Mouse (Mus musculus): ENCODE results near the gene Plxnc1. TPM values are rescaled to one million over a fixed set of nuclear protein-coding genes. Genes with fewer than 3 reads are reported as not detected.

Plxnc1 gene
- polyA plus RNA-seq, 1 experiment = 31.1 TPM

DNA sequence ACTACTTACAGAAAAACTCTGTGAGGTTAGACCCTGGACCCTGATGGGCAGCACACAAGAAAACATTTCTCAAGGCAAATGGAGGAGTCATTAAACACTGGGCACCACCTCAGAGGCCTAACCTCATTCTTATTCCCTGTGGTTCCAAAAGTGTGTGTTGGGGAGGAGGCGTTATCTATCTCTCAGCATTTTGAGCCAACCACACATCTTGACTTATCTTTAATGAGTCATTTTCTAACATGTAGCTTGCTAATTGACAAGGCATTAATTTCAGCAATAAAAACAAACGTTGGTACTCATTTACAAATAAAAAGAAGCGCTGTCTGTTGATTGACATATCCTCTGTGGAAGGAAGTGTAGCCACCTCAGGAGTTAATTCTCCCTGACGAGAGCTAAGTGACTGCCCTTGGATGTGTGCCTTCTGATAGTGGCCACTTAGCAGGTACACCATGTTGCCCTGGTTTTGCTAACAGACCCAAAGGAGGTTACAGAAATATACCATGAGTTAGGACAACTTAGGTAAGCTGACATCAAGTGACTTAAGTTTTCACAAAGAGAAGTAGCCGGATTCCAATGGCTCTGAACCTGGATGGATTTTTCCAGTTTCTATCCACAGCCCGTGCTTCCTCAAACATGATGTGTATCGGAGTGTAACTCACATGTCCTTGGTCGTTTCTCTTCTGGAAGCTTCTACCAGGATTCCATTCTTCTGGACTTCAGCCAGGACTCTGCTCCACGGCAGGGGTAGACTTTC lies 29.9 kb upstream of the Plxnc1 start:
- TF ChIP-seq POLR2A (IDR thresholded peaks at IDR 0.05; ENCODE audit: borderline replicate concordance, extremely low read depth, insufficient read depth, insufficient read length, poor library complexity, severe bottlenecking) (no peak), CTCF (IDR thresholded peaks at IDR 0.05; ENCODE audit: borderline replicate concordance, extremely low read depth, insufficient read depth, insufficient read length) (no peak)
- DNase-seq (ENCODE audit: low read depth) = peak; percentile 48

DNA sequence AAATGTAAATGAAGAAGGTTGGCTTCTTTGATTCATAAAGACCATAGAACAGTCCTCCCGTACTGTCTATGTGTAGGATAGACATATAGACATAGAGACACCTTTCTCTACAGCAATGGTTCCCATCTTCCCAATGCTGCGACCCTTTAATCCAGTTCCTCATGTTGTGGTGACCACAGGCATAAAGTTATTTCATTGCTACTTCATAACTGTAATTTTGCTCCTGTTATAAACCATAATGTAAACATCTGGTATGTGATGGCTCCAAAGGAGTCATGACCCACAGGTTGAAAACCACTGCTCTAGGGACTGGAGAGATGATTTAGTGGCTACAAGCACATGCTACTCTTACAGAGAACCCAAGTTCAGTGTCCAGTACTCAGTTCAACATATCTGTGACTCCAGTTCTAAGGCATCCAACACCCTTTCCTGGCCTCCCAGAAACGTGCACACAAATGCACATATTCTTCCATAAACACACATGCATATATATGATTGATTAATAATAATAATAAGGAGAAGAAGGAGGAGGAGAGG lies 27.1 kb upstream of the Plxnc1 start:
- no peak for DNase-seq (ENCODE audit: low read depth)
- TF ChIP-seq CTCF (IDR thresholded peaks at IDR 0.05; ENCODE audit: borderline replicate concordance, extremely low read depth, insufficient read depth, insufficient read length) (no peak), POLR2A (IDR thresholded peaks at IDR 0.05; ENCODE audit: borderline replicate concordance, extremely low read depth, insufficient read depth, insufficient read length, poor library complexity, severe bottlenecking) (no peak)

DNA sequence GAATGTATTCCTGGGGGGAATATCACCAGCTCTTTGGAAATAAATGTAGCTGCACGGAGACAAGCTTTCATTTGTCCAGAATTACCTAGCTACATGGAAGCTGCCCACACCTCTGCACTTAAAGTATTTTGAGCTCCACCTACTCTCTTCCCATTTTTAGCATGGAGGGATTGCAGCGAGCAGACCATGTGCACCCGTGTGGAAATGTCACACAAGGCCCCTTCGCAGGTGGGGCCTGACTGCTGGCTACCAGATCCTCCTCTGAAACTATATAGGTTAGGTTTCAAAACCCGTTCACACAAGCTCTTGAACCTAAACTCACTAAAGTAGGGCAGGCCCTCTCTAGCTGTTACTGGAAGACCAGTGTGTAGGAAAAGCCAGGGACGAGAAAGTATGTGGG lies 25.6 kb upstream of the Plxnc1 start:
- DNase-seq (ENCODE audit: low read depth) = no peak
- TF ChIP-seq CTCF (IDR thresholded peaks at IDR 0.05; ENCODE audit: borderline replicate concordance, extremely low read depth, insufficient read depth, insufficient read length) (no peak), POLR2A (IDR thresholded peaks at IDR 0.05; ENCODE audit: borderline replicate concordance, extremely low read depth, insufficient read depth, insufficient read length, poor library complexity, severe bottlenecking) (no peak)

DNA sequence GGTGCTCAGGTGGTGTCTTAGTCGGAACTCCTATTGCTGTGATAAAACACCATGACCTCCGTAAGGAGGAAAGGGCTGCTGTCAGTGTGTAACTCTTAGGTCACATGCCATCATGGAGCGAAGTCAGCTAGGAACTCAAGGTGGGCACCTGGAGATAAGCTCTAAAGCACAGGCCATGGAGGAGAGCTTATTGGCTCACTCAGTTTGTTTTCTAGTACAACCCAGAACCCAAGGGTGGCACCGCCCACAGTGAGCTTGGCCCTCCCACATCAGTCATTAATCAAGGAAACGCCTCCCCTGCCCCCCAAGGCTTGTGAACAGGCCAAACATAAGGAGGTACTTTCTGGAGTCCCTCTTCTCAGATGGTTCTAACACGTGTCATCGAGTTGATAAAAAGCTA lies 22.8 kb upstream of the Plxnc1 start:
- no peak for DNase-seq (ENCODE audit: low read depth)
- TF ChIP-seq CTCF (IDR thresholded peaks at IDR 0.05; ENCODE audit: borderline replicate concordance, extremely low read depth, insufficient read depth, insufficient read length) (no peak), POLR2A (IDR thresholded peaks at IDR 0.05; ENCODE audit: borderline replicate concordance, extremely low read depth, insufficient read depth, insufficient read length, poor library complexity, severe bottlenecking) (no peak)

DNA sequence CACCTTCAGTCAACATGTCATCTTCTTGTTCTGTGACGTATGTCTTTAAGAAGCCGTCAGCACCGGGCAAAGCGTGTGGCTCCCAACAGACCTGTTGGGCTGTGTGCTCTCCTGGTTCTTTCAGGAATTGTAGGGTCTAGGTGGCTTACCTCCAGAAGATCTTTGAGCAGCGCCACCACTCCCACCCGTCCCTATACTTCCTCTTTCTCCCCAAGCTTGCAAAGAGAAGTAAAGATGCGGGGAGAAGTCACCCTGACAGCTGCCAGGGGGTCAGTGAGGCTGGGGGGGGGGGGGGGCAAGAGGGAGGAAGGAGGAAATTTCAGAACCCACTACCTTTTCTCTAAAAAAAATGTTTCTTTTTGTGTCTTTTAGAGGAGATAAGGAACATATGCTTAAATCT lies 22.2 kb upstream of the Plxnc1 start:
- no peak for TF ChIP-seq POLR2A (IDR thresholded peaks at IDR 0.05; ENCODE audit: borderline replicate concordance, extremely low read depth, insufficient read depth, insufficient read length, poor library complexity, severe bottlenecking)
- no peak for TF ChIP-seq CTCF (IDR thresholded peaks at IDR 0.05; ENCODE audit: borderline replicate concordance, extremely low read depth, insufficient read depth, insufficient read length)
- no peak for DNase-seq (ENCODE audit: low read depth)

DNA sequence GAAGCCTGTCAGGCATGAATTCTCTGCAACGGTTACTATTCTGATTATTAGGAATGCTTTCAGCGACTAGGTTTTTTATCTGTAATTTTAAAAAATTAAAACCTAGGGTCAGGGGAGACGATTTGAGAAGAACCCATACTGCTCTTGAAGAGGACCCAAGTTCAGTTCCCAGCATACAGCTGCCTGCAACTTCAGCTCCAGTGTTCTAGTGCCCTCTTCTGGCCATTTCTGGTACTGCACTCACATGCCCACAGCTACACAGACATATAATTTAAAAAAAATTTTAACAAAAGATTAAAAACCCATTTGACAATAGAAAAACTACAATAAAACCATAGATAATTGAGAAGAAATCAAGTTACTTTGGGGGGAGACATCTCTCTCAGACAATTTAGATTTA lies 20.5 kb upstream of the Plxnc1 start:
- TF ChIP-seq CTCF (IDR thresholded peaks at IDR 0.05; ENCODE audit: borderline replicate concordance, extremely low read depth, insufficient read depth, insufficient read length) (peak; percentile 49; the same call in 1 of the 2 replicates), POLR2A (IDR thresholded peaks at IDR 0.05; ENCODE audit: borderline replicate concordance, extremely low read depth, insufficient read depth, insufficient read length, poor library complexity, severe bottlenecking) (no peak)
- DNase-seq (ENCODE audit: low read depth) = no peak

DNA sequence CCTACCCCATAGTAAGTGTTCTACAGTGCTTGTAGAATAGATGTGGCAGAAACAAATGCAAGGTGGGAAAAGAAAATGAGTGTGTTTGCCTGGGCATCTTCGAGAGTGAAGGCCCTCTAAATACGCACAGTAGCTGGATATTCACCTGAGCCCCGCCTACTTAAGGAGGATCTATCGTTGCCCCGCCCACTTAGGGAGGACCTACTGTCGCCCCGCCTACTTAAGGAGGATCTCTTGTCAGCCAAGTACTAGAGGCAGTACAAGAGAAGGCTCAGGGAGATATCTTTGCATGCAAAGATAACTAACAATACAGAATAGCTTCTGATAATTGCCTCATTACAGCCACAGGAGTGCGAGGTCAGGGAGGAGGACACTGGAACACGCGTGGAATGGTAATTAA lies 17.4 kb upstream of the Plxnc1 start:
- no peak for DNase-seq (ENCODE audit: low read depth)
- TF ChIP-seq POLR2A (IDR thresholded peaks at IDR 0.05; ENCODE audit: borderline replicate concordance, extremely low read depth, insufficient read depth, insufficient read length, poor library complexity, severe bottlenecking) = no peak
- no peak for TF ChIP-seq CTCF (IDR thresholded peaks at IDR 0.05; ENCODE audit: borderline replicate concordance, extremely low read depth, insufficient read depth, insufficient read length)

DNA sequence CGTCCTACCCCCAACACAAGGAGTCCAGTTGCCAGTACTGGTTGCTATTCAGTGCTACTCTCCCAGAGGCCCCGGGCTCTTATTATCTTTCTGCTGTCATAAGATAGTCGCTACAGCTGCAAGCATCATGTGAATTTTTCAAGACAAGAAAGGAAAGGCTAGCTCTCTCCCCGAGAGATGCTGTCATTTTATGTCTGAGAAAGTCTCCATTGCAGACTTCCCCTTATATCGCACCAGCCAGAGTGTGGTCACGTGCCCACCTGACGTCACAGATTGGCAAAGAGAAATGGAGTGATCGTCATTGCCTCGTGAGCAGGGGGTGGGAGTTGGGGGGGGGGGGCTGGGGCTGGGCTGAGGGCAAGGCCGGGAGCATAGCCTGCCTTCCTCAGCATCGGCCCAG lies 16.6 kb upstream of the Plxnc1 start:
- DNase-seq (ENCODE audit: low read depth) = no peak
- no peak for TF ChIP-seq CTCF (IDR thresholded peaks at IDR 0.05; ENCODE audit: borderline replicate concordance, extremely low read depth, insufficient read depth, insufficient read length)
- TF ChIP-seq POLR2A (IDR thresholded peaks at IDR 0.05; ENCODE audit: borderline replicate concordance, extremely low read depth, insufficient read depth, insufficient read length, poor library complexity, severe bottlenecking) = no peak

DNA sequence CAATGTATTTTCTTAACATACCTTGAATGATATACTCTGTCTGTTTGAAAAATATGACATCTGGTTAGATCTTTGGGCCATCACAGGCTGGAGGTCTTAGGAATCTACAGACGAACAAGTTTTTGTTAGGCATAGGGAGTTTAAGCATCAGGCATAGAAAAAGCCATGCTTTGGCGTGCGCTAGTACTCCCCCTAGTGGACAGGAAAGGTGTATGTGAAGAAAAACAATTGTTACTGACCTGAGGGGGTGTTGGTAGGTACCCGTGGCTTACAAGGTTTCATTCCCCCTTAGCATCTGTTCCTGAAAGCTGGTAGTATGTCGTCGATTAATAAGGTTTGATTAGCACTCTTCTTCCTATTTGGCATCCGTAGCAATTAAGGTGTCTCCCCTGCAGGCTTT lies 13.7 kb upstream of the Plxnc1 start:
- peak; percentile 80; the same call in 1 of the 2 replicates for TF ChIP-seq CTCF (IDR thresholded peaks at IDR 0.05; ENCODE audit: borderline replicate concordance, extremely low read depth, insufficient read depth, insufficient read length)
- no peak for TF ChIP-seq POLR2A (IDR thresholded peaks at IDR 0.05; ENCODE audit: borderline replicate concordance, extremely low read depth, insufficient read depth, insufficient read length, poor library complexity, severe bottlenecking)
- peak; percentile 87 for DNase-seq (ENCODE audit: low read depth)

DNA sequence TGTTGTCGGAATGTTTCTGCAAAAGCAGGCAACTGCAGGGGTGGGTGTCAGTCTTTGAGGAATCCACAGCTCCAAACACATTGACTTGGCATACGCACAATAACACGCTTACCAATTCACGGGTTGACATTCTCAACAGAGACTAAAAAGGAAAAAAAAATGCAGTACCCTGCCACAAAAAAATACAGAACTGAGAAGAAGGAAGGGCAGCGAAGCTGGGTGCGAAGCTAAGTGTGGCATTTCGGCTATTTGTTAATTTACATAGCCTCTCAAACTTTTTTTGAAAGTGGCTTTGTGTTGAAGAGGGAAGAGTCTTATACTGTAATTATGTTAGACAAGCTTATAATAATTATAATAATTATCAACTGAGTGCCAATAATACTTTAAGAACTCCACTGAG lies 13.1 kb upstream of the Plxnc1 start:
- DNase-seq (ENCODE audit: low read depth) = no peak
- TF ChIP-seq POLR2A (IDR thresholded peaks at IDR 0.05; ENCODE audit: borderline replicate concordance, extremely low read depth, insufficient read depth, insufficient read length, poor library complexity, severe bottlenecking) (no peak), CTCF (IDR thresholded peaks at IDR 0.05; ENCODE audit: borderline replicate concordance, extremely low read depth, insufficient read depth, insufficient read length) (no peak)

DNA sequence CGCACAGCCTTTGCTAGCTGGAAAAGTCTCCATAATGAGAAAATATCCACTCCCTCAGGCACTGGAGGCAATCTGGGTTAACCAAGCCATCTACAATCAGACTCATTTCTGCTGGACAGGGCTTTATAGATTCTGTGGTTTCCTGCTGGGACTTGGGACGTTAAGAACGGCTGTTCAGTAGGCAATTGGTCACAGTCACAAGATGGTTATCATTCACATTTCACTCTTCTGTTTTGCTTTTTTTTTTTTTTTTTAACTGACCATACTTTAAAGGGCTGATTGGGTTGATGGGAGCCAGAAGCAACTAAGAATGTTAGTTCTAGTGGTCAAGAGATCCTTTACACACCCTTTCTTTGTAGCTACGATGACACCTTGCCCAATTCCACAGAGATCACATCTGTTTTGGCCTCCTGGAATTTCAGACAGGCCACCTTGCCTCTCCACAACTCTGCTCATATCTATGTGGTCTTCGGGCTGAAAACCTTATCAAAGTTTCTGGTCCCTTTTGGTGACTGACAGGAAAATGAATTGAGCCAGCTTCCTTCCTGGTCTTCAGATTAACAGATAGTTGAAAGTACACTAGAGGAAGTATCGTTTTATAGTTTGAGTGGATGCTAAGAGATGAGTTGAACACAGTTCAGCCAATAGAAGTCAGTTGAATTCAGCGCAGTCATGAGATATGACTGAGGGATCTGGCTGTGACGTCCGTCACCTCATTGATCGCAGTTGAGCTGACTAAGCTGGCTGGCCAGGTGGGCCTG lies 3.5 kb upstream of the Plxnc1 start:
- DNase-seq (ENCODE audit: low read depth) = no peak
- TF ChIP-seq POLR2A (IDR thresholded peaks at IDR 0.05; ENCODE audit: borderline replicate concordance, extremely low read depth, insufficient read depth, insufficient read length, poor library complexity, severe bottlenecking) = no peak
- TF ChIP-seq CTCF (IDR thresholded peaks at IDR 0.05; ENCODE audit: borderline replicate concordance, extremely low read depth, insufficient read depth, insufficient read length) = no peak
